Mouse (Mus musculus): ENCODE results near the gene Zfhx3.

Zfhx3 gene

DNA sequence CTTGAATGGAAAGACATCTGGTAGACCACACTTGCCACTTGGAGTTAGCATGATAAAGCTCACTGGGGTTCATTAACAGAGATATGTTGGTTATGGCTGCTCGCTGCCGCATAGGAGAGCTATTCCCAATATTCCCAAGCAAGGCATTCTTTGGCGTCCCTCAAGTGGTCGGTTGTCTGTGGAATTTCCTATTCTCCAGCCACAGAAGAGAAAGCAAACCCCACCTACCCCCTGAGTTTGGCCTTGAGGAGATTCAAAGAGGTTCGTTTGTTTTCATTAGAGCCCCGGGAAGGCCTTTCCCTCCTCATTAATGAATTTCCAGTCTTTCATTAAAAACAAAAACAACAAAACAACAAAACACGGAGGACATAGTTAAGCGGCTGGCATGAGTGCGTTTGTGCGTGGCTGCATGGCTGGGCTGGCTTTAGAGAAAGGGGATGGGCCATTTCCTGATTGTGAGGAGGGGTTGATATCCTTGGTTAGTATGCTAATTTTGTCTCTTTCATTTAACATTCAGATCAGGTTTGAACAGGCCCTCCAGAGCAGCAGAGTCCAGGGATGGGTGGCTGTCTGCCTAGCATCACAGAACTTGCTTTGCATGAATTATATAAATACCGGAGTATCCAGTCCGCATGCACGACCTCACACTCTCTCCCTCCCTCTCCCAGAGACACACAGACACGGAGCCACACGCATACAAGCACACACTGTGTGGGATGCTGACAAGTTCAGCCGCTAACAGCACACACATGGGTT, 592.9 kb downstream of the Zfhx3 start:
- in situ Hi-C loops (cut with MboI; ENCODE audit: low sequenced_read_pairs), result no loop called here

GRCm38 (mm10) chr8:108536186-108536585, 593.7 kb downstream of the Zfhx3 start:
- in situ Hi-C loops (cut with MboI; ENCODE audit: low sequenced_read_pairs), result no loop called here

- in situ Hi-C loops (cut with MboI; ENCODE audit: low sequenced_read_pairs), result no loop called here
Observed at GRCm38 (mm10) chr8:108536911-108537351, 594.5 kb downstream of the Zfhx3 start.

GRCm38 (mm10) chr8:108537686-108538551, 595.5 kb downstream of the Zfhx3 start:
- in situ Hi-C loops (cut with MboI; ENCODE audit: low sequenced_read_pairs), result no loop called here

- in situ Hi-C loops (cut with MboI; ENCODE audit: low sequenced_read_pairs), result no loop called here
Observed at GRCm38 (mm10) chr8:108538929-108539555, 596.6 kb downstream of the Zfhx3 start.

GRCm38 (mm10) chr8:108552518-108552917, 610.1 kb downstream of the Zfhx3 start:
- in situ Hi-C loops (cut with MboI; ENCODE audit: low sequenced_read_pairs), result no loop called here

DNA sequence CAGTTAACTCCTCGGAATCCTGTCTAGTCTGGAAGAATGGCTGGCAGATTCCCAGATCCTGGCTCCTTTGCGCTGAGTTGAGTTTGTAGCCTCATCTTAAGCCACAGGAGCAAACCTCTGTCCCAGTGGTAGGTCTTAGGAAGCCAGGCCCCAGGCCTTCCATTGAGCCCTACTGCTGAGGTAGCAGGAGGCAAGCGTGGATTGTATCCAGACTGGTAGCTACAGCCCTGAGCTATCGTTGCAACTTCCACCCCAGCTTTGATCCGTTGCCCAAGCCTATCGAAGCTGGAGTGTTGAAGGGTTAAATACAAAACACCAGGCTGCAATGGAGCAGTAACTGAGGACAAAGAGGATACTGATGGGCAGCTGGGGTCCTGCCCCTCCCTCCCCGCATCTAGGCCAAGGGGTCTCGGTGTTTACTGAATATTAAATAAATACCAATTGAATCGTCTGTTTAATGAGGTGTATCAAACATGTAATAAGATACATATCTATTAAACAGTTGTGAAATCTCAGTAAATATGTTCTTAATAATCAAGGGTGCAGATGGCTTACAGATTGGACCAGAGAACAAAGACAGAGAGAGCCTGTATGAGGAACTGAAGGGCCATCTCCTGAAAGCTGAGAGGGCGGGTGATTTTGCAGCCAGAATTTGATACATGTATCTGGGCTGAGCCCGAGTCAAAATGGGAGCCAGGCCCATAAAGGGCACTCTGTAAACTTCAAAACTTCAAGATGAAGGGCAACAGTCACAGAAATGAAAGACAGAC, 611.5 kb downstream of the Zfhx3 start:
- in situ Hi-C loops (cut with MboI; ENCODE audit: low sequenced_read_pairs), result no loop called here

- in situ Hi-C loops (cut with MboI; ENCODE audit: low sequenced_read_pairs), result no loop called here
Observed at GRCm38 (mm10) chr8:108554578-108555245, 612.3 kb downstream of the Zfhx3 start.

GRCm38 (mm10) chr8:108563420-108563819, 621.0 kb downstream of the Zfhx3 start:
- in situ Hi-C loops (cut with MboI; ENCODE audit: low sequenced_read_pairs), result no loop called here

GRCm38 (mm10) chr8:108563934-108564564, 621.6 kb downstream of the Zfhx3 start:
- in situ Hi-C loops (cut with MboI; ENCODE audit: low sequenced_read_pairs), result no loop called here

GRCm38 (mm10) chr8:108566035-108566434, 623.6 kb downstream of the Zfhx3 start:
- in situ Hi-C loops (cut with MboI; ENCODE audit: low sequenced_read_pairs), result no loop called here

- in situ Hi-C loops (cut with MboI; ENCODE audit: low sequenced_read_pairs), result no loop called here
Observed at GRCm38 (mm10) chr8:108573295-108574017, 631.0 kb downstream of the Zfhx3 start.

DNA sequence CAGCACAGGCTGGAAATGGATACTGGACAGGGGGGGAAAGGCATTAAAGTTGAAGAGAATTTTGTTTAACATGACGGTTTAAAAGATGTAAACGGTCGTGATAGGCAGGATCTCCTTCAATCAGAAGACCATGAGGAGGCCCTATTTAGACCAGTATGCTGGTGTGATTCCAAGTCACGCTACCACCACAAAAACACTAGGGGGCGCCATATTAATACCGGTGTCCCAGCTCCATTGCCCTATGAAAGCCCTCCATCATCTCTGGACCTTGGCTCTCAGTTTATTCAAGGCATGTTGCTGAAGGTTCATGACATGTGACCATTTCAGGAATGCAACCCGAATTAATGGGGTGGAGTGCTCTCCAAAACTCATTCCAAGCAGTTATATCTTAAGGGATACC, 631.7 kb downstream of the Zfhx3 start:
- in situ Hi-C loops (cut with MboI; ENCODE audit: low sequenced_read_pairs), result no loop called here

DNA sequence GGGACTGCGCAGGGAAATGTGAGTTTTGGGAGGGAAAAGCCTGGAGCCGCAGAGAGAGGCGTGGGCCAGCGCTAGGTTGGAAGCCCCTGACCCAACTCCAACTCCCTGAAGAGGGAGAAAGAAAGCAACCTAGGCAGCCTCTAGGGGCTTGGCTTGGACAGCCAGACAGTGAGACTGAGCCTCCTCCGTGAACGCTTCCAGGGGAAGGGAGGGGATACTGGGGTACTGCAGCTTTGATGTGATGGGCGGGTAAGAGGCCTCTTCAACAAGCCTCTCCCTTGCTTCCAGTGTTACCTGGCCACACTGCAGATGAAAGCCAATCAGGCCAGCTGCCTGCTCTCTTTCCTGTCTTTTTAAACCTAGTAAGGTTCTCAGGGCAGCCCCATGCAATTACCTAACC, 635.1 kb downstream of the Zfhx3 start:
- in situ Hi-C loops (cut with MboI; ENCODE audit: low sequenced_read_pairs), result no loop called here

DNA sequence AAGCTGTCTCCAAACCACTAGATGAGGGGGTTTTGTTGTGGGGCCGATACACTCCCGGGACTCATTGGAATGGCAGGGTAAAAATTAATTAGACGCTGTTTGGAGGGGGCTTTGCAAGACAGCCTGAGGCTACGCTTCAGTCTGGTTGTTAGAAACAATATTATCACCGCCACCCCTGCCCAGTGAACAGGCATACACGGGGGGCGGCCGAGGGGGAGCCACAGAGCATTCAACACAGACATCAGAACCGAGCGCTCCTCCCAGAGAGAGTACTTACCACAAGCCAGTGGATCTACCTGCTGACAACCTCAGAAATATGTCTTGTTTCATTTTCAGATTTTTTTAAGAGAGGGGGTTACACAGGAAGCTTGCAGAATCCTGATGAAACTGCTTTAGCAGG, 635.9 kb downstream of the Zfhx3 start:
- in situ Hi-C loops (cut with MboI; ENCODE audit: low sequenced_read_pairs), result no loop called here

GRCm38 (mm10) chr8:108579808-108580207, 637.4 kb downstream of the Zfhx3 start:
- in situ Hi-C loops (cut with MboI; ENCODE audit: low sequenced_read_pairs), result no loop called here

DNA sequence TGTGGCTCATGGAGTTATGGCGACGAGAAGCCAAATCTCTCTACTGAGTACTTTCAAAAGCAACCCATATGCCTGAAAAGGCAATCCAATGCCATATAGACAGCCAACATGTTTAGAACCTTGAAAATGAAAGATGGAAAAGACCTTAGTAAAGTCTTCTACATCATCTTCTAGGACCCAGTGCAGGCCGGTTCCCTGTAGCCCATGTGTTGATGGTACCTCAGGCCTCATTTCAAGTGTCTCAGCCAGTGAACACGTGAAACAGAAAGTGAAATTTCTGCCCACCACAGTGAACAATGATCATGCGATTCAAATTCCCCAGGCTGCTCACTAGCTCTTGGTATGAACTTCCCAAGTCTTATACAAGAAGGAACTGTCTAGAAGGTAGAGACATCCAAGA, 637.9 kb downstream of the Zfhx3 start:
- in situ Hi-C loops (cut with MboI; ENCODE audit: low sequenced_read_pairs), result no loop called here

DNA sequence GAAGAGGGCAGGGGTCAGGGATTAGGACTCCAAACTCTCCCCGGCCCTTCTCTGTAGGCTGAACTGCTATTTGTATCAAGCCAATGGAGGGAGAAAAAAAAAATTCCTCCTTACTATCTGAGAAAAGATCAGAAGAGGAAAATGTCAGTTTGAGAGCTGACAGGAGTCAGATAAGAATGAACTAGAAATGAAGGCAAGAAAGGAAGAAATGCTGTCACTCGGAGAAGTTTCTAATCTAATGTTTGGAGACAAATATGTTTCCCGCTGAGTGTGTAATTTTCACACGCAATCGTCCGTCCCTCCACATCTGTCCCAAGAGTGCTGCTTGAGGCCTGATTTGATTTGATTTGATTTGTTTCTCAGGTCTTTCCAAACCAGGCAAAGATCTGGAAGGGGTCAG, 639.1 kb downstream of the Zfhx3 start:
- in situ Hi-C loops (cut with MboI; ENCODE audit: low sequenced_read_pairs), result no loop called here

DNA sequence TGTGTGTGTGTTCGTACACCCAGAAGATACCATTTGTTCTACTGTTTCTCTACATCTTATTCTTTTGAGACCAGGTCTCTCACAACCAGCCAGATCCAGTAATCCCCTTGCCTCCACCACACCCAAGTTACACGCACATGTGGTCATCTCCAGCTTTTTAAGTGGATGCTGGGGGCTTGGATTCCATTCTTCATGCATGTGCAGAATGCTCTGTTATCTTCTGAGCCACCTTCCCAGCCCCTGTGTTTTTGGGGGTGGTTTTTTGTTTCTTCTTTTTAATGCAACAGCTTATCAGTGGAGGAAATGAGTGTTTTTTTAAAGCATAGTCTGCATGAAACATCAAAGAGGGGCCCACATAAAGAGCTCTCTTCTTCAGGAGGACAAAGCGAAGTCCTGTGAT, 639.8 kb downstream of the Zfhx3 start:
- in situ Hi-C loops (cut with MboI; ENCODE audit: low sequenced_read_pairs), result no loop called here
